Mouse (Mus musculus) embryonic facial prominence, embryonic 14.5 days (tissue): ENCODE results near the gene Abcd2. TPM values are rescaled to one million over a fixed set of nuclear protein-coding genes. Genes with fewer than 3 reads are reported as not detected.

Experiments
- ATAC-seq: fragments of 200-750 bp; cut with Nextera tagmentation; 2 replicates; pipeline ENCODE4 v1.8.0; 2017; ENCODE audit warnings: low read depth, moderate number of reproducible peaks, moderate TSS enrichment
- DNase-seq: peaks from one replicate; pipeline ENCODE4 v3.0.0-alpha.2; 2015; ENCODE audit warnings: low spot score
- H3K27ac ChIP-seq: fragments of 300-500 bp; sonication (generic); replicated peaks from 2 replicates; pipeline ENCODE4 v1.5.1; 2014; ENCODE audit warnings: low read depth, mild to moderate bottlenecking, low read length, moderate library complexity
- H3K27me3 ChIP-seq: fragments of 300-500 bp; sonication (generic); replicated peaks from 2 replicates; pipeline ENCODE4 v1.6.1; 2014; ENCODE audit warnings: low read length; ENCODE audit not compliant: control insufficient read depth, insufficient read depth
- H3K36me3 ChIP-seq: fragments of 300-500 bp; sonication (generic); 2 replicates; pipeline ENCODE4 v1.6.1; 2014; ENCODE audit warnings: low read length, mixed read lengths; ENCODE audit not compliant: control insufficient read depth, insufficient read depth
- H3K4me1 ChIP-seq: fragments of 300-500 bp; sonication (generic); 2 replicates; pipeline ENCODE4 v1.6.1; 2014; ENCODE audit warnings: antibody characterized with exemption, low read length; ENCODE audit not compliant: control insufficient read depth, insufficient read depth
- H3K4me2 ChIP-seq: fragments of 300-500 bp; sonication (generic); 2 replicates; pipeline ENCODE4 v1.6.1; 2014; ENCODE audit warnings: low read depth, mild to moderate bottlenecking, low read length, moderate library complexity, mixed read lengths
- H3K4me3 ChIP-seq: fragments of 300-500 bp; sonication (generic); 2 replicates; pipeline ENCODE4 v1.5.1; 2014; ENCODE audit warnings: low read depth, mild to moderate bottlenecking, low read length
- H3K9ac ChIP-seq: fragments of 300-500 bp; sonication (generic); 2 replicates; pipeline ENCODE4 v1.6.1; 2014; ENCODE audit warnings: low read depth, mild to moderate bottlenecking, low read length, moderate library complexity, mixed read lengths
- H3K9me3 ChIP-seq: fragments of 300-500 bp; sonication (generic); 2 replicates; pipeline ENCODE4 v1.6.1; 2016; ENCODE audit warnings: low read length; ENCODE audit not compliant: control insufficient read depth
- WGBS: fragments of 180-500 bp; shearing (Covaris S2); extraction: QIAGEN DNeasy Blood & Tissue Kit; methylation state at CpG from one replicate; pipeline ENCODE4 v1.1.7; 2014; 5-methylcytosine and 5-hydroxymethylcytosine counted together
- polyA plus RNA-seq: library from polyadenylated mRNA; unstranded; fragments of >200 nt; fragmentation: Nextera tagmentation; extraction: Ambion mirVana; gene quantifications from 2 replicates; pipeline ENCODE4 v1.2.1, GENCODE M21; 2014

Abcd2 gene
- polyA plus RNA-seq, 1 experiment from 2014 or later, result 4.8 TPM

- no peaks in the 10 kb centered on the region for H3K27me3 ChIP-seq
- ATAC-seq (peak; percentile 53), DNase-seq (peak; percentile 17)
- H3K27ac ChIP-seq, result peak overlapping the region; percentile 83
- H3K4me2 ChIP-seq, result peak overlapping the region; percentile 63
- H3K4me1 ChIP-seq, result 0 out of 2 replicates have a peak, but pooled peaks cover 6% of the 10 kb centered on the region
- no peaks in the 10 kb centered on the region for H3K36me3 ChIP-seq
- peak overlapping the region; percentile 55 for H3K9ac ChIP-seq
- H3K4me3 ChIP-seq, result peak overlapping the region; percentile 45
- 10% methylated on average over 7 of the region's 7 CpGs for WGBS
- no peaks in the 10 kb centered on the region for H3K9me3 ChIP-seq
These were observed 612 bp upstream of the Abcd2 start for GRCm38 (mm10) chr15:91192223-91192598.

- Histone ChIP-seq H3K4me2 (peak overlapping the region; percentile 63), H3K27ac (peak overlapping the region; percentile 83; the same call in 1 of the 2 replicates), H3K27me3 (no peaks in the 10 kb centered on the region), H3K4me3 (peak overlapping the region; percentile 45), H3K36me3 (no peaks in the 10 kb centered on the region), H3K9me3 (no peaks in the 10 kb centered on the region), H3K4me1 (0 out of 2 replicates have a peak, but pooled peaks cover 6% of the 10 kb centered on the region), H3K9ac (peak overlapping the region; percentile 41; the same call in 1 of the 2 replicates)
- peak; percentile 20 for DNase-seq
- 36% methylated on average over 17 of the region's 17 CpGs for WGBS
- ATAC-seq, result no peak
These were observed 936 bp downstream of the Abcd2 start for GRCm38 (mm10) chr15:91190519-91191207.

- Histone ChIP-seq H3K9ac (peak overlapping the region; percentile 41), H3K27ac (no peak overlapping the region), H3K27me3 (no peaks in the 10 kb centered on the region), H3K36me3 (no peaks in the 10 kb centered on the region), H3K4me3 (peak overlapping the region; percentile 45), H3K4me1 (0 out of 2 replicates have a peak, but pooled peaks cover 6% of the 10 kb centered on the region), H3K9me3 (no peaks in the 10 kb centered on the region), H3K4me2 (peak overlapping the region; percentile 63)
- ATAC-seq (no peak), DNase-seq (no peak)
- 41% methylated on average over 4 of the region's 4 CpGs for WGBS
These were observed 1.6 kb downstream of the Abcd2 start for GRCm38 (mm10) chr15:91190026-91190425.

- Histone ChIP-seq H3K27me3 (no peaks in the 10 kb centered on the region), H3K4me3 (no peak overlapping the region), H3K4me1 (0 out of 2 replicates have a peak, but pooled peaks cover 6% of the 10 kb centered on the region), H3K36me3 (no peaks in the 10 kb centered on the region), H3K9me3 (no peaks in the 10 kb centered on the region), H3K4me2 (no peak overlapping the region), H3K27ac (no peak overlapping the region), H3K9ac (no peak overlapping the region)
- ATAC-seq (no peak; the same call in 1 of the 2 replicates), DNase-seq (no peak)
- WGBS, result 56% methylated on average over 6 of the region's 6 CpGs
These were observed 5.2 kb downstream of the Abcd2 start for GRCm38 (mm10) chr15:91186358-91186757.

GRCm38 (mm10) chr15:91179911-91180622, 11.5 kb downstream of the Abcd2 start:
- Histone ChIP-seq H3K36me3 (no peaks in the 10 kb centered on the region), H3K4me2 (no peak overlapping the region), H3K27me3 (no peaks in the 10 kb centered on the region), H3K9me3 (no peaks in the 10 kb centered on the region), H3K9ac (no peak overlapping the region), H3K27ac (no peak overlapping the region), H3K4me1 (no peaks in the 10 kb centered on the region), H3K4me3 (no peak overlapping the region)
- no peak for DNase-seq
- WGBS, result 70% methylated on average over 15 of the region's 15 CpGs
- ATAC-seq, result no peak

GRCm38 (mm10) chr15:91178656-91179314, 12.8 kb downstream of the Abcd2 start:
- no peak overlapping the region for H3K27ac ChIP-seq
- 70% methylated on average over 9 of the region's 9 CpGs for WGBS
- no peaks in the 10 kb centered on the region for H3K36me3 ChIP-seq
- H3K27me3 ChIP-seq, result no peaks in the 10 kb centered on the region
- ATAC-seq, result no peak
- H3K4me2 ChIP-seq, result no peak overlapping the region
- no peak for DNase-seq
- H3K9ac ChIP-seq, result no peak overlapping the region
- H3K4me1 ChIP-seq, result no peaks in the 10 kb centered on the region
- H3K4me3 ChIP-seq, result no peak overlapping the region
- H3K9me3 ChIP-seq, result no peaks in the 10 kb centered on the region

- Histone ChIP-seq H3K9me3 (no peaks in the 10 kb centered on the region), H3K27me3 (no peaks in the 10 kb centered on the region), H3K4me1 (peaks cover 13% of the 10 kb centered on the region; the same call in 1 of the 2 replicates), H3K4me3 (no peak overlapping the region), H3K9ac (no peak overlapping the region), H3K36me3 (no peaks in the 10 kb centered on the region), H3K27ac (no peak overlapping the region), H3K4me2 (no peak overlapping the region)
- 44% methylated on average over 4 of the region's 4 CpGs for WGBS
- peak; percentile 72 for DNase-seq
- ATAC-seq, result no peak; the same call in 1 of the 2 replicates
These were observed 19.4 kb downstream of the Abcd2 start for GRCm38 (mm10) chr15:91172193-91172592.

- WGBS, result 63% methylated on average over 4 of the region's 4 CpGs
- no peak overlapping the region for H3K4me3 ChIP-seq
- no peaks in the 10 kb centered on the region for H3K27me3 ChIP-seq
- no peaks in the 10 kb centered on the region for H3K9me3 ChIP-seq
- DNase-seq, result no peak
- 0 out of 2 replicates have a peak overlapping the region, but pooled peaks have one; percentile 16 for H3K27ac ChIP-seq
- no peaks in the 10 kb centered on the region for H3K36me3 ChIP-seq
- H3K4me2 ChIP-seq, result no peak overlapping the region
- ATAC-seq, result no peak
- H3K9ac ChIP-seq, result no peak overlapping the region
- peaks cover 13% of the 10 kb centered on the region; the same call in 1 of the 2 replicates for H3K4me1 ChIP-seq
These were observed 20.3 kb downstream of the Abcd2 start for GRCm38 (mm10) chr15:91171332-91171731.
